In the genomic region with DNA sequence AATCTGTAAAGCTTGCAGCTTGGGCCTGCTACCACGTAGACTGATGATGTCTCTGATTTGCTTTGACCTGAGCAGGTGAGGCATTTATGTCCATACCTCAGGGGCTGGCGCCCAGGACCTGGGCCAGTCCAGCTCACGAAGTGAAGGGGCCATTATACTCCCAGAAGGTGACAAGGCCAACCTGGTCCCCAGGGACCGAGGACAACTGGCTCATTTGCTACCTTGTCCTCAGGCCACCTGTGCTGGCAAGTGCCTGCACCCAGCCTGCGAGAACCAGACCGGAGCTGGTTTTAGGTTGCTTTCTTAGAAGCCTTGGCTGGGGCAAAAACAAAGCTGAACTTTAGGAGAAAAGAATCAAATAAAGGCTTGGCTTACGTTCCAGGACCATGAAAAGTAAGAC, we compare ENCODE assay signal across 15 mouse cellular contexts. TPM values are rescaled to one million over a fixed set of nuclear protein-coding genes. Genes with fewer than 3 reads are reported as not detected.
DNase-seq lines count a peak whose midpoint lies in the region.
"Had no signal": no experiment of that assay in that cellular context is flagged by ENCODE, and none has a peak within 500 bp of the region (broad histone marks: within the 10 kb centered on the region; RNA-seq: fewer than 3 reads in every experiment).

No protein-coding gene starts in this region.

- peak; percentile 72 for DNase-seq in heart, adult 11 months
- no peak for DNase-seq in heart, adult 9 months (ENCODE audit: low spot score in 2 of 2)
- peak; percentile 14 for DNase-seq in urinary bladder, adult 2 months (ENCODE audit: low spot score)
- DNase-seq in urinary bladder, postnatal 36 days (ENCODE audit: low spot score in 2 of 2) = no peak
- peak; percentile 69 for DNase-seq in kidney, postnatal 14 days
- DNase-seq in skeletal muscle tissue, adult 2 months (ENCODE audit: low read depth, low spot score) = peak; percentile 45
- no peak for DNase-seq in right cerebral cortex, postnatal 10 days (ENCODE audit: low spot score in 2 of 2)
- no peak for DNase-seq in lung, postnatal 36 days
- DNase-seq: adrenal gland, postnatal 10 days; cerebellum, adult 11 months; cerebellum, adult 8-10 months; cerebellum, postnatal 14 days; forebrain, postnatal 0 days; heart, adult 2 months; heart, postnatal 36 days had no signal

RNA-seq across cellular contexts. Expression of gene Nacc2, which starts 29.1 kb away (rescaled TPM):
- polyA plus RNA-seq in urinary bladder, adult 2 months (2012; rRNA removed) = 43.2 and 60.5 TPM in 2 replicates

Comparison
In these comparisons a context has a peak if more than half of its experiments do, and no peak if none do; other contexts are left out.
1. DNase-seq: peak in heart, adult 11 months (single experiment), urinary bladder, adult 2 months (single experiment), kidney, postnatal 14 days (single experiment) and skeletal muscle tissue, adult 2 months (single experiment); none in heart, adult 9 months (0 of 2), urinary bladder, postnatal 36 days (0 of 2), right cerebral cortex, postnatal 10 days (0 of 2) and lung, postnatal 36 days (single experiment).